Comparison of ENCODE assay signal across 26 mouse cellular contexts in genomic region chr13:53143076-53143475, GRCm38 (mm10).
A peak's percentile ranks its signal among the peaks of the same experiment; 100 is the strongest.
DNase-seq lines count a peak whose midpoint lies in the region; ATAC-seq and TF ChIP-seq lines count a peak whose summit lies in the region.
"Had no signal": no experiment of that assay in that cellular context is flagged by ENCODE, and none has a peak within 500 bp of the region (broad histone marks: within the 10 kb centered on the region; RNA-seq: fewer than 3 reads in every experiment).

No protein-coding gene starts in this region.

- peak; percentile 38 for DNase-seq in midbrain, embryonic 10.5 days (ENCODE audit: low spot score)
- DNase-seq in midbrain, embryonic 14.5 days, result no peak
- DNase-seq in embryo, embryonic 9.5 days (ENCODE audit: extremely low spot score), result peak; percentile 71
- peak; percentile 48 for DNase-seq in limb, embryonic 10.5 days (ENCODE audit: low spot score)
- DNase-seq in neural tube, embryonic 11.5 days (ENCODE audit: low spot score), result peak; percentile 32
- no peak for DNase-seq in thymus, adult 2 months
- DNase-seq in frontal cortex, adult 2 months (ENCODE audit: extremely low spot score in 1 of 2, low spot score in 1 of 2), result no peak
- DNase-seq in left cerebral cortex, adult 9 months (ENCODE audit: low spot score in 2 of 2), result no peak
- DNase-seq: adrenal gland, postnatal 25 days; B cell, adult 2 months; cerebellum, adult 11-12 months; cerebellum, adult 9-11 months; kidney, adult 11 months; kidney, postnatal 25 days; left cerebral cortex, postnatal 4 days had no signal

- peaks cover 9% of the 10 kb centered on the region; the same call in 1 of the 2 replicates for H3K36me3 ChIP-seq in midbrain, embryonic 10.5 days
- no peaks in the 10 kb centered on the region for H3K36me3 ChIP-seq in midbrain, embryonic 14.5 days (ENCODE audit: control insufficient read depth, insufficient read depth, low read length)
- H3K36me3 ChIP-seq in limb, embryonic 10.5 days, result peaks cover 50% of the 10 kb centered on the region
- H3K36me3 ChIP-seq in neural tube, embryonic 11.5 days (ENCODE audit: control insufficient read depth, insufficient read depth, low read length), result no peaks in the 10 kb centered on the region
- H3K36me3 ChIP-seq in thymus, adult 2 months (ENCODE audit: control insufficient read depth, insufficient read depth, low read length), result no peaks in the 10 kb centered on the region
- H3K36me3 ChIP-seq: neural tube, embryonic 13.5 days had no signal

- H3K4me2 ChIP-seq in midbrain, embryonic 14.5 days (ENCODE audit: low read length), result no peak overlapping the region
- H3K4me2 ChIP-seq in neural tube, embryonic 11.5 days (ENCODE audit: low read depth), result no peak overlapping the region
- H3K4me2 ChIP-seq: forebrain, embryonic 13.5 days; heart, embryonic 15.5 days; hindbrain, embryonic 14.5 days; kidney, embryonic 15.5 days; liver, embryonic 11.5 days; lung, embryonic 15.5 days; neural tube, embryonic 13.5 days had no signal

- peak overlapping the region; percentile 29; the same call in 1 of the 2 replicates for H3K27ac ChIP-seq in midbrain, embryonic 10.5 days (replicated peaks)
- no peak overlapping the region for H3K27ac ChIP-seq in midbrain, embryonic 14.5 days (replicated peaks; ENCODE audit: low read depth, low read length)
- peak overlapping the region; percentile 77 for H3K27ac ChIP-seq in limb, embryonic 10.5 days
- H3K27ac ChIP-seq in neural tube, embryonic 11.5 days (ENCODE audit: low read depth, low read length), result 0 out of 2 replicates have a peak overlapping the region, but pooled peaks have one; percentile 8
- no peak overlapping the region for H3K27ac ChIP-seq in thymus, adult 2 months (ENCODE audit: control insufficient read depth, insufficient read depth, low read length)
- H3K27ac ChIP-seq: forebrain, embryonic 13.5 days; heart, embryonic 15.5 days; hindbrain, embryonic 14.5 days; kidney, embryonic 15.5 days; lung, embryonic 15.5 days; macrophage; neural tube, embryonic 13.5 days had no signal

- TF ChIP-seq POLR2A in thymus, adult 2 months (IDR thresholded peaks at IDR 0.05; ENCODE audit: control insufficient read depth, extremely low read depth, insufficient read depth, low read length, poor library complexity), result no peak

- H3K4me3 ChIP-seq in midbrain, embryonic 10.5 days, result no peak overlapping the region
- H3K4me3 ChIP-seq in midbrain, embryonic 14.5 days (replicated peaks; ENCODE audit: low read depth, low read length), result no peak overlapping the region
- H3K4me3 ChIP-seq in limb, embryonic 10.5 days, result peak overlapping the region; percentile 21
- H3K4me3 ChIP-seq in neural tube, embryonic 11.5 days (ENCODE audit: low read depth, low read length), result no peak overlapping the region
- H3K4me3 ChIP-seq in thymus, adult 2 months (ENCODE audit: control insufficient read depth, insufficient read depth, low read length), result no peak overlapping the region
- H3K4me3 ChIP-seq: erythroblast, embryonic 14.5 days; forebrain, embryonic 13.5 days; heart, embryonic 15.5 days; kidney, embryonic 15.5 days; lung, embryonic 15.5 days; neural tube, embryonic 13.5 days had no signal

- H3K27me3 ChIP-seq in midbrain, embryonic 10.5 days (ENCODE audit: low read depth, poor library complexity, severe bottlenecking), result no peaks in the 10 kb centered on the region
- no peaks in the 10 kb centered on the region for H3K27me3 ChIP-seq in midbrain, embryonic 14.5 days (ENCODE audit: control insufficient read depth, insufficient read depth, low read length)
- H3K27me3 ChIP-seq in limb, embryonic 10.5 days (ENCODE audit: low read depth, poor library complexity, severe bottlenecking), result no peaks in the 10 kb centered on the region
- no peaks in the 10 kb centered on the region for H3K27me3 ChIP-seq in neural tube, embryonic 11.5 days (ENCODE audit: control insufficient read depth, insufficient read depth, low read length)
- H3K27me3 ChIP-seq in thymus, adult 2 months (ENCODE audit: control insufficient read depth, insufficient read depth, low read length), result no peaks in the 10 kb centered on the region
- H3K27me3 ChIP-seq: forebrain, embryonic 13.5 days; heart, embryonic 15.5 days; kidney, embryonic 15.5 days; lung, embryonic 15.5 days; neural tube, embryonic 13.5 days had no signal

- peaks cover 5% of the 10 kb centered on the region for H3K9me3 ChIP-seq in midbrain, embryonic 10.5 days (replicated peaks)
- H3K9me3 ChIP-seq in midbrain, embryonic 14.5 days (ENCODE audit: control insufficient read depth, low read length), result no peaks in the 10 kb centered on the region
- H3K9me3 ChIP-seq in limb, embryonic 10.5 days (replicated peaks), result 0 out of 2 replicates have a peak, but pooled peaks cover 2% of the 10 kb centered on the region
- no peaks in the 10 kb centered on the region for H3K9me3 ChIP-seq in neural tube, embryonic 11.5 days (ENCODE audit: control insufficient read depth, low read length)
- H3K9me3 ChIP-seq: heart, embryonic 15.5 days; lung, embryonic 15.5 days; neural tube, embryonic 13.5 days had no signal

- TF ChIP-seq CTCF in thymus, adult 2 months (IDR thresholded peaks at IDR 0.05; ENCODE audit: borderline replicate concordance, control insufficient read depth, extremely low read depth, insufficient read depth, low read length, poor library complexity), result no peak

- peaks cover 32% of the 10 kb centered on the region for H3K4me1 ChIP-seq in midbrain, embryonic 10.5 days
- no peaks in the 10 kb centered on the region for H3K4me1 ChIP-seq in midbrain, embryonic 14.5 days (ENCODE audit: control insufficient read depth, insufficient read depth, low read length)
- peaks cover 57% of the 10 kb centered on the region for H3K4me1 ChIP-seq in limb, embryonic 10.5 days
- H3K4me1 ChIP-seq in neural tube, embryonic 11.5 days (ENCODE audit: control insufficient read depth, insufficient read depth, low read length), result peaks cover 11% of the 10 kb centered on the region
- H3K4me1 ChIP-seq in thymus, adult 2 months (replicated peaks; ENCODE audit: control insufficient read depth, insufficient read depth, low read length), result no peaks in the 10 kb centered on the region

- no peak for ATAC-seq in midbrain, embryonic 14.5 days (ENCODE audit: low FRiP score, low TSS enrichment)
- ATAC-seq in neural tube, embryonic 11.5 days (ENCODE audit: insufficient read depth, low FRiP score, low TSS enrichment), result no peak
- ATAC-seq: forebrain, embryonic 13.5 days; inflammation-experienced regulatory T-cells, adult 6 months; midbrain, embryonic 16.5 days had no signal

- WGBS in midbrain, embryonic 10.5 days, result 6% methylated on average over 5 of the region's 5 CpGs
- WGBS in midbrain, embryonic 14.5 days, result 14% methylated on average over 5 of the region's 5 CpGs
- WGBS in limb, embryonic 10.5 days, result 4% methylated on average over 5 of the region's 5 CpGs
- WGBS in neural tube, embryonic 11.5 days, result 3% methylated on average over 5 of the region's 5 CpGs
- 55% methylated on average over 5 of the region's 5 CpGs for WGBS in thymus, adult 2 months

- no peak overlapping the region for H3K9ac ChIP-seq in midbrain, embryonic 14.5 days (replicated peaks; ENCODE audit: low read length)
- no peak overlapping the region for H3K9ac ChIP-seq in neural tube, embryonic 11.5 days (ENCODE audit: low read length)
- H3K9ac ChIP-seq: forebrain, embryonic 13.5 days; heart, embryonic 15.5 days; hindbrain, embryonic 14.5 days; kidney, embryonic 15.5 days; lung, embryonic 15.5 days; neural tube, embryonic 13.5 days had no signal

Comparison
In these comparisons a context has a peak if more than half of its experiments do, and no peak if none do; other contexts are left out.
1. DNase-seq: peak in midbrain, embryonic 10.5 days (single experiment), embryo, embryonic 9.5 days (single experiment), limb, embryonic 10.5 days (single experiment) and neural tube, embryonic 11.5 days (single experiment); none in midbrain, embryonic 14.5 days (single experiment), thymus, adult 2 months (single experiment), frontal cortex, adult 2 months (0 of 2) and left cerebral cortex, adult 9 months (0 of 2).
2. H3K27ac ChIP-seq: peak in midbrain, embryonic 10.5 days (single experiment), limb, embryonic 10.5 days (single experiment) and neural tube, embryonic 11.5 days (single experiment); none in midbrain, embryonic 14.5 days (single experiment) and thymus, adult 2 months (single experiment).